ENCODE assay signal across 8 mouse cellular contexts in genomic region chr16:38549479-38550396, GRCm38 (mm10). TPM values are rescaled to one million over a fixed set of nuclear protein-coding genes. Genes with fewer than 3 reads are reported as not detected.
DNase-seq lines count a peak whose midpoint lies in the region; ATAC-seq and TF ChIP-seq lines count a peak whose summit lies in the region.

Poglut1 (minus strand) TSS chr16:38550258.

- H3K4me1 ChIP-seq in brown adipose tissue, adult 24 weeks (ENCODE audit: control insufficient read depth, insufficient read depth, insufficient read length, low read length), result peaks cover 3% of the 10 kb centered on the region; the same call in 1 of the 2 replicates
- H3K4me1 ChIP-seq in forebrain, embryonic 11.5 days (replicated peaks; ENCODE audit: control insufficient read depth, insufficient read depth, low read length), result peaks cover 5% of the 10 kb centered on the region; the same call in 1 of the 2 replicates
- peaks cover 18% of the 10 kb centered on the region for H3K4me1 ChIP-seq in heart, embryonic 15.5 days (replicated peaks)
- H3K4me1 ChIP-seq in liver, embryonic 14.5 days (replicated peaks; ENCODE audit: control insufficient read depth in 2 of 2, insufficient read depth in 2 of 2, low read length in 1 of 2), result peaks cover 11 to 13% of the 10 kb centered on the region in 2 experiments
- H3K4me1 ChIP-seq in neural tube, embryonic 11.5 days (ENCODE audit: control insufficient read depth, insufficient read depth, low read length), result 0 out of 2 replicates have a peak, but pooled peaks cover 7% of the 10 kb centered on the region
- H3K4me1 ChIP-seq in stomach, embryonic 16.5 days (ENCODE audit: control insufficient read depth, insufficient read depth, low read length), result 0 out of 2 replicates have a peak, but pooled peaks cover 2% of the 10 kb centered on the region

- no peaks in the 10 kb centered on the region for H3K27me3 ChIP-seq in forebrain, embryonic 11.5 days (ENCODE audit: control insufficient read depth, insufficient read depth, low read length)
- peaks cover 8% of the 10 kb centered on the region; the same call in 1 of the 2 replicates for H3K27me3 ChIP-seq in heart, embryonic 15.5 days
- H3K27me3 ChIP-seq in liver, embryonic 14.5 days (ENCODE audit: control insufficient read depth, insufficient read depth, low read length), result no peaks in the 10 kb centered on the region; the same call in 1 of the 2 replicates
- H3K27me3 ChIP-seq in neural tube, embryonic 11.5 days (ENCODE audit: control insufficient read depth, insufficient read depth, low read length), result no peaks in the 10 kb centered on the region
- H3K27me3 ChIP-seq in stomach, embryonic 16.5 days (ENCODE audit: control insufficient read depth, insufficient read depth, low read length), result no peaks in the 10 kb centered on the region

- TF ChIP-seq CTCF in liver, embryonic 14.5 days (IDR thresholded peaks at IDR 0.05; ENCODE audit: low read depth), result no peak

- no peaks in the 10 kb centered on the region; the same call in 1 of the 2 replicates for H3K36me3 ChIP-seq in forebrain, embryonic 11.5 days (ENCODE audit: control insufficient read depth, insufficient read depth, low read length)
- H3K36me3 ChIP-seq in heart, embryonic 15.5 days, result peaks cover 11% of the 10 kb centered on the region; the same call in 1 of the 2 replicates
- H3K36me3 ChIP-seq in liver, embryonic 14.5 days (replicated peaks; ENCODE audit: control insufficient read depth, insufficient read depth, low read depth), result no peaks in the 10 kb centered on the region
- H3K36me3 ChIP-seq in neural tube, embryonic 11.5 days (ENCODE audit: control insufficient read depth, insufficient read depth, low read length), result peaks cover 2% of the 10 kb centered on the region; the same call in 1 of the 2 replicates
- H3K36me3 ChIP-seq in stomach, embryonic 16.5 days (ENCODE audit: control insufficient read depth, insufficient read depth, low read length), result no peaks in the 10 kb centered on the region

- H3K27ac ChIP-seq in brown adipose tissue, adult 24 weeks (replicated peaks; ENCODE audit: low read depth, low read length), result no peak within 1 kb of the TSS
- H3K27ac ChIP-seq in forebrain, embryonic 11.5 days (ENCODE audit: low read depth, low read length), result no peak within 1 kb of the TSS
- H3K27ac ChIP-seq in heart, embryonic 15.5 days, result no peak within 1 kb of the TSS
- H3K27ac ChIP-seq in liver, embryonic 14.5 days, result no peak within 1 kb of the TSS
- no peak within 1 kb of the TSS for H3K27ac ChIP-seq in neural tube, embryonic 11.5 days (ENCODE audit: low read depth, low read length)
- no peak within 1 kb of the TSS for H3K27ac ChIP-seq in stomach, embryonic 16.5 days (ENCODE audit: low read length)

- H3K9ac ChIP-seq in forebrain, embryonic 11.5 days (ENCODE audit: low read length), result peak within 1 kb of the TSS; percentile 90
- peak within 1 kb of the TSS; percentile 73 for H3K9ac ChIP-seq in heart, embryonic 15.5 days
- H3K9ac ChIP-seq in liver, embryonic 14.5 days (replicated peaks), result peak within 1 kb of the TSS; percentile 49
- H3K9ac ChIP-seq in neural tube, embryonic 11.5 days (ENCODE audit: low read length), result peak within 1 kb of the TSS; percentile 95
- peak within 1 kb of the TSS; percentile 84 for H3K9ac ChIP-seq in stomach, embryonic 16.5 days (ENCODE audit: low read length)

- DNase-seq in forebrain, embryonic 11.5 days (ENCODE audit: low spot score), result peak; percentile 88
- DNase-seq in kidney, postnatal 25 days, result peak; percentile 80 to 86
- DNase-seq in liver, embryonic 14.5 days (ENCODE audit: low read depth in 3 of 3, low spot score in 3 of 3), result peak; percentile 28 to 30 (median 28)
- peak; percentile 86 for DNase-seq in neural tube, embryonic 11.5 days (ENCODE audit: low spot score)

- peak; percentile 98 for ATAC-seq in CD4-positive, CD25-positive, alpha-beta regulatory T cell, adult 4 months
- peak; percentile 95 for ATAC-seq in forebrain, embryonic 11.5 days (replicated peaks; ENCODE audit: low FRiP score)
- peak; percentile 84 for ATAC-seq in heart, embryonic 15.5 days (replicated peaks; ENCODE audit: insufficient number of reproducible peaks, insufficient read depth, low FRiP score, low read depth)
- peak; percentile 75 for ATAC-seq in liver, embryonic 14.5 days (ENCODE audit: insufficient read depth)
- peak; percentile 95 for ATAC-seq in neural tube, embryonic 11.5 days (ENCODE audit: insufficient read depth, low FRiP score, low TSS enrichment)
- peak; percentile 89 for ATAC-seq in stomach, embryonic 16.5 days (ENCODE audit: insufficient read depth, low FRiP score)

- peak within 1 kb of the TSS; percentile 79 for H3K4me2 ChIP-seq in forebrain, embryonic 11.5 days (ENCODE audit: low read depth, low read length, severe bottlenecking)
- peak within 1 kb of the TSS; percentile 89 for H3K4me2 ChIP-seq in heart, embryonic 15.5 days
- peak within 1 kb of the TSS; percentile 69 for H3K4me2 ChIP-seq in liver, embryonic 14.5 days (ENCODE audit: low read depth)
- H3K4me2 ChIP-seq in neural tube, embryonic 11.5 days (ENCODE audit: low read depth), result peak within 1 kb of the TSS; percentile 70
- peak within 1 kb of the TSS; percentile 71 for H3K4me2 ChIP-seq in stomach, embryonic 16.5 days (ENCODE audit: low read depth, low read length)

- no peaks in the 10 kb centered on the region for H3K9me3 ChIP-seq in forebrain, embryonic 11.5 days (ENCODE audit: control insufficient read depth, low read length)
- H3K9me3 ChIP-seq in heart, embryonic 15.5 days (replicated peaks), result no peaks in the 10 kb centered on the region
- H3K9me3 ChIP-seq in liver, embryonic 14.5 days (ENCODE audit: control insufficient read depth, low read length), result no peaks in the 10 kb centered on the region
- no peaks in the 10 kb centered on the region for H3K9me3 ChIP-seq in neural tube, embryonic 11.5 days (ENCODE audit: control insufficient read depth, low read length)
- no peaks in the 10 kb centered on the region for H3K9me3 ChIP-seq in stomach, embryonic 16.5 days (replicated peaks; ENCODE audit: control insufficient read depth, low read length)

- TF ChIP-seq EP300 in liver, embryonic 14.5 days (IDR thresholded peaks at IDR 0.05; ENCODE audit: low read depth), result no peak

- 3% methylated on average over 54 of the region's 54 CpGs for WGBS in forebrain, embryonic 11.5 days
- 2% methylated on average over 54 of the region's 54 CpGs for WGBS in heart, embryonic 15.5 days
- WGBS in liver, embryonic 14.5 days (ENCODE audit: insufficient replicate concordance), result 3% methylated on average over 54 of the region's 54 CpGs
- 3% methylated on average over 54 of the region's 54 CpGs for WGBS in neural tube, embryonic 11.5 days
- 2% methylated on average over 54 of the region's 54 CpGs for WGBS in stomach, embryonic 16.5 days

- peak within 1 kb of the TSS; percentile 81 for H3K4me3 ChIP-seq in brown adipose tissue, adult 24 weeks (ENCODE audit: insufficient read depth, low read depth, low read length)
- peak within 1 kb of the TSS; percentile 86 for H3K4me3 ChIP-seq in forebrain, embryonic 11.5 days (ENCODE audit: low read depth, low read length)
- peak within 1 kb of the TSS; percentile 75 for H3K4me3 ChIP-seq in heart, embryonic 15.5 days
- H3K4me3 ChIP-seq in liver, embryonic 14.5 days (ENCODE audit: insufficient read depth in 1 of 2, low read depth in 2 of 2, low read length in 2 of 2), result peak within 1 kb of the TSS; percentile 78 to 80
- peak within 1 kb of the TSS; percentile 75 for H3K4me3 ChIP-seq in neural tube, embryonic 11.5 days (ENCODE audit: low read depth, low read length)
- peak within 1 kb of the TSS; percentile 79 for H3K4me3 ChIP-seq in stomach, embryonic 16.5 days (replicated peaks; ENCODE audit: low read length)

RNA-seq across cellular contexts. Expression of gene Poglut1, which starts in this region (rescaled TPM):
- 10 to 100 TPM; 32.1 to 38.5 TPM for polyA plus RNA-seq in CD4-positive, CD25-positive, alpha-beta regulatory T cell, adult 4 months (2017; shearing (Covaris generic))
- polyA plus RNA-seq in brown adipose tissue, adult 24 weeks (2012; ENCODE audit: insufficient read depth, insufficient read length, missing spikeins), result 10.1 and 14.5 TPM in 2 replicates
- 72.4 and 75.5 TPM in 2 replicates for polyA plus RNA-seq in forebrain, embryonic 11.5 days (2014; fragmentation: Nextera tagmentation; extraction: Ambion mirVana)
- polyA plus RNA-seq in heart, embryonic 15.5 days (2015; fragmentation: Nextera tagmentation; extraction: Ambion mirVana), result 24.0 and 29.9 TPM in 2 replicates
- polyA plus RNA-seq in liver, embryonic 14.5 days (2012; rRNA removed), result 5.9 TPM in 2 replicates
- 6.1 and 7.2 TPM in 2 replicates for polyA plus RNA-seq in liver, embryonic 14.5 days (2014; fragmentation: Nextera tagmentation; extraction: Ambion mirVana)
- polyA plus RNA-seq in neural tube, embryonic 11.5 days (2014; fragmentation: Nextera tagmentation; extraction: Ambion mirVana), result 69.8 and 70.4 TPM in 2 replicates
- polyA plus RNA-seq in stomach, embryonic 16.5 days (2015; fragmentation: Nextera tagmentation; extraction: Ambion mirVana), result 43.3 and 44.4 TPM in 2 replicates

Comparison
In these comparisons a context has a peak if more than half of its experiments do, and no peak if none do; other contexts are left out.
1. DNase-seq: peak in every context shown above with its lines; median percentile 88 in forebrain, embryonic 11.5 days; 86 in neural tube, embryonic 11.5 days; 83 in kidney, postnatal 25 days; 28 in liver, embryonic 14.5 days.